Mouse (Mus musculus) urinary bladder, postnatal 4 days (tissue): ENCODE results near the gene 2310079G19Rik.

ENCODE experiments used
- DNase-seq, 2 experiments: peaks; one replicate each; pipeline ENCODE4 v3.0.0; 2021 to 2022; ENCODE audit warnings: low spot score in 2 of 2

2310079G19Rik gene

GRCm38 (mm10) chr16:88627566-88627965, at the start of gene 2310079G19Rik:
TSS of gene 2310079G19Rik (minus strand) at chr16:88627666.
- DNase-seq: no peak

- no peak for DNase-seq
These were observed 44.1 kb upstream of the 2310079G19Rik start, which contains the start of gene Krtap27-1 for GRCm38 (mm10) chr16:88671571-88671970. TSS of gene Krtap27-1 (minus strand) at chr16:88671671.

- DNase-seq: no peak
These were observed 30.0 kb upstream of the 2310079G19Rik start for GRCm38 (mm10) chr16:88657426-88657825.

- DNase-seq: no peak
These were observed 24.5 kb upstream of the 2310079G19Rik start for GRCm38 (mm10) chr16:88651952-88652351.

- no peak for DNase-seq
These were observed 23.6 kb upstream of the 2310079G19Rik start for GRCm38 (mm10) chr16:88651082-88651481.

- DNase-seq: no peak
These were observed 19.9 kb upstream of the 2310079G19Rik start, which contains the start of gene Krtap26-1 for GRCm38 (mm10) chr16:88647358-88647846. TSS of gene Krtap26-1 (minus strand) at chr16:88647796.

GRCm38 (mm10) chr16:88646366-88647111, 19.1 kb upstream of the 2310079G19Rik start:
- no peak for DNase-seq

GRCm38 (mm10) chr16:88640053-88640452, 12.6 kb upstream of the 2310079G19Rik start:
- DNase-seq: no peak

GRCm38 (mm10) chr16:88635142-88635541, 7.7 kb upstream of the 2310079G19Rik start:
- no peak for DNase-seq

GRCm38 (mm10) chr16:88631474-88631873, 4.0 kb upstream of the 2310079G19Rik start:
- no peak for DNase-seq

- no peak for DNase-seq
These were observed 14.8 kb downstream of the 2310079G19Rik start for GRCm38 (mm10) chr16:88612712-88613111.

- no peak for DNase-seq
These were observed 15.5 kb downstream of the 2310079G19Rik start, which contains the start of gene Krtap24-1 for GRCm38 (mm10) chr16:88611922-88612321. TSS of gene Krtap24-1 (minus strand) at chr16:88612279.

- DNase-seq: no peak
These were observed 22.9 kb downstream of the 2310079G19Rik start for GRCm38 (mm10) chr16:88604570-88604969.

GRCm38 (mm10) chr16:88602464-88602863, 25.0 kb downstream of the 2310079G19Rik start:
- DNase-seq: no peak

- no peak for DNase-seq
These were observed 27.2 kb downstream of the 2310079G19Rik start for GRCm38 (mm10) chr16:88600303-88600702.

GRCm38 (mm10) chr16:88599504-88600237, 27.8 kb downstream of the 2310079G19Rik start:
- DNase-seq: no peak

- no peak for DNase-seq
These were observed 34.7 kb downstream of the 2310079G19Rik start for GRCm38 (mm10) chr16:88592758-88593157.

GRCm38 (mm10) chr16:88583338-88583737, 44.1 kb downstream of the 2310079G19Rik start:
- DNase-seq: no peak
